Mouse (Mus musculus) v-Abl transformed pro-B cells (cell line): ENCODE measurements around the gene Map6.
"Not testable (repeated sequence)": the region's sequence is repeated elsewhere in the genome, so short reads cannot be mapped to it uniquely, and the experiment has no call there.

ENCODE experiments used
- in situ Hi-C, 2 experiments: fragments of 400-800 bp; cut with MboI; formaldehyde crosslinking; loops; one replicate each; pipeline ENCODE4 v1.15.1; 2025; ENCODE audit not compliant: unreplicated experiment in 2 of 2

Map6 gene

GRCm38 (mm10) chr7:99349782-99350720 is 82.8 kb downstream of the Map6 start:
- in situ Hi-C loops = no loop called here

DNA sequence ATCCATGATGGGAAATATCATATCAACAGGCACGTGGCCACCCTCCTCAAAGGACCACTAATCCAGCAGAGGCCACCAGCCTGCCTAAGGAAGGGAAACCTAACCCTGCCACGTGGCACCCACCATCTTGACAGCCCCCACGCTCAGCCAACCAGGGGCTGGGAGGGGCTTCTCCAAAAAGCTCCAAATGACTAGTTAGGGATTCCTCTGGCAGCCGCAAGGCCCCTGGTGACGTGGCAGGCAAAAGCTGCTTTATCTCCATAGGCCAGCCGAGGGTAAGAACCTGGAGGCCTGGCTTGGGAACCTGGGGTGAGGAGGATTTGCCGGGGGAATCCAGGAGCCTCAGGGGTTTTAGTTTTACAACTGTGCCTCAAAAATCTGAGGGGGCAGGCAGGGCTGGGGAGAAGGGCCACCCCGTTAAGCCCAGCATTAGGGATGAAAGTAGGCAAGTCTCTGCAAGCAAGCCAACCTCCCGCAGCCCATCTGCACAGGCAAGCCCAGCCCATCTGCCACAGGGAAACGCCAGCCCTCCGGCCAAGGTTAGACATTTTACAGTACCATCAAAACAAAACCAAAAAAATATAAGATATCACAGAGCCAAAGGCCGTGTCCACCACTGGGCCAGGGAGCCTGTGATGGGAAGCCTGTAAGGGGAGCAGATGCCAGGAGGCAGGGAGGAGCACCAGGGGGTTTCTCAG is 84.0 kb downstream of the Map6 start:
- in situ Hi-C loops = no loop called here

DNA sequence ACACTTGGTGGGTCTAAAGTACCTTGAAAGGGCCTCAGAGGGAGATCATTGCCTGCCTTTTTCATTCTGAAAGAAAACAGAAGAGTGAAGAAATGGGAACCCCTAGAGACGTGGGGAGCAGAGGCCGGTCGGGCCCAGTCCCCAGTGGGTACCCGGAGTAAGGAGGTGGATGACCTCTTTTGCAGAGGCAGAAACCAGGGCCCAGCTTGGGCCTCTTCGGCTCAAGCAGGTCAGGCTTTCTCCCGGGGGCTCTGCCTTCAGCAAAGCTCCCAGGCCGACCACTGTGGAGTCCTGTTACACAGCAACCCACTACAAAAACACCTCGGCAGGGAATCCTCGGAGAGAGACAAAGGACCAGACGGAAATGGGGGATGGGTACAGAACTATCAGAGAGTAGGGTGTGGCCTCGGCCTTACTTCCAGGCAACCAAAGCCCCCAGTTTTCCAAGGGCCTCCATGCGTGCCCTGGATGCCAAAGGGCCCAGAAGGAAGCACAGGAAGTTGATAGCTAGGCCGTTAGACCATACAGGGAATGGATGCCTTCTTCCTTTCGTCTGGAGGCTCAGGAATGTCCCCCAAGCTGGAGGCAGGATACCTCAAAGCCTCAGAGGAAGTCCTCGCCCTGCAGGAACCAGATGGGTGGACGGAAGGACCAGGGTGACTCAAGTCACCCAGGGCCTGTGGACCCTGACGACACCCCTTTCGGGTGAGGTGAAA is 84.7 kb downstream of the Map6 start:
- in situ Hi-C loops = no loop called here

DNA sequence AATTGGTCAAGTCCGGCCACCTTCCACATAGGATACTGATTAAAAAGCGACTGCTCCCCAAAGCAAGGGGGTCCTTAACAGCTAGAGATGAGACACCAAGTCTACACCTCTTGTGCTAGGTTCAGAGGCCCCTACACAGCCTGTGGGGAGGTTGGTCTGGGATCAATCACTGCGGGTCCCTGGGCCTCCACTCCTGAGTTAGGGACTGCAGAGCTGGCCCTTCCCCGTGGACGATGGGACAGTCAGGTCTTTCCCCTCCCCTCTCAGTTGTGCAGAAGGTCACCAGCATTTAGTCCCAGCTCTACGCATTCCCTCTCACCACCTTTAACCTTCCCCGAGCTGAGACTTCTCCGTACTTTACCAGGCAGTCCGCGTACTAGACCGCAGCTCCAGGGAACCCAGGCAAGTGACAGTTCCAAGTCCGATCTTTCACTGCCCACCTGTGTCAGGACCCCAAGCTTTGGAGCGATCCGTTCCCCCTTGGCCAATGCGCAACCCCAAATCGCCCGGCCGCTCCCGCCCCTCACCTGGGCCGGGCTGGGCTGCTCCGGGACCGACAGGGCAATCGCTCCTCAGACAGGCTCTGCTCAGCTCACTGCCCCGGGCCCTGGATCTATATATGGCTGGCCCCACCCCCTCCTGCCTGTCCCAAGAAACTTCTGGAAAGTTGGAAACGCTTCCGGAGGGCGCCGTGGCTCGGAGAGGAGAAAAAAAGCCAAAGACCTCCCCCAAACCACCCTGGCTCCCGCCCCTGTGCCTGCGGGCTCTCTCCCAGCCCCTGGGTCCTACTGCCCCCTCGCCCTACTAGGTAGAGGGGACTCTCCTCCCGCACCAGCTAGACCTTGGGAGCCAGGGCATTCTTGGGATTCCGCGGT is 85.5 kb downstream of the Map6 start, which contains the start of gene Serpinh1:
Gene Serpinh1, minus strand, starts transcription at position 714 of the 875 bp plus-strand sequence.
- in situ Hi-C loops = no loop called here

- in situ Hi-C loops = no loop called here
These were observed 88.5 kb downstream of the Map6 start for GRCm38 (mm10) chr7:99355731-99356131.

GRCm38 (mm10) chr7:99356244-99356930 is 89.1 kb downstream of the Map6 start:
- in situ Hi-C loops = no loop called here

GRCm38 (mm10) chr7:99357201-99357600 is 90.0 kb downstream of the Map6 start:
- in situ Hi-C loops = no loop called here

- in situ Hi-C loops = no loop called here
These were observed 91.1 kb downstream of the Map6 start for GRCm38 (mm10) chr7:99358371-99358770.

- in situ Hi-C loops = loop anchor here in 1 of 2 experiments (10.0 kb wide), 1 partner anchor 115 kb away; no protein-coding TSS in a partner anchor
These were observed 93.0 kb downstream of the Map6 start for GRCm38 (mm10) chr7:99360021-99360802.

DNA sequence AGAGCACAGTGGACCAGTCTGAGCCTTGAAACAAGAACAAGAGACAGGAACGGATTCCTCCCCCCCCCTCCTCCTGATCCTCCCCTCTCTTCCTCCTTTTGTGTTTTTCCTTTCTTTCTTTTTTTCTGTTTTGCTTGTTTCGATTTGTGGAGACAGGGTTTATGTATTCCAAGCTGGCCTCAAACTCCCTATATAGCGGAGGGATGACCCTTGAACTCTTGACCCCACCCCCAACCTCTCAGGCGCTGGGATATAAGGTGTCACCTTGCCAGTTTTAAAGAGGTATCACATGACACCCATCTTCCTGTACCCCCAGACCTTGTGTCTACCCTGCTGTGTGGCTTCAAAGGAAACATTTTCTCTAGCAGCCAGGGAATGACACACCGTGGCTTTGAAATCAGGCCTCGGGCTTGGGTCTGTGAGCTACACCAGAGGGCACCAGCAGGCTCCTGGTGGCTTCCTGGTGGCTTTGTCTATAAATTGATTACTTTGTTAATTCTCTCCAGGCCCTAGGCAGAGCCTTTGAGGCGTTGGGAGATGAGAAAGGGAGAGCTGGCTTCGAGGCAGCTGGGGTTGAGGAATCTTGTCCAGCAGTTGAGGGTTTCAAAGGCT is 93.7 kb downstream of the Map6 start:
- in situ Hi-C loops = loop anchor here in 1 of 2 experiments (10.0 kb wide), 1 partner anchor 116 kb away; no protein-coding TSS in a partner anchor

GRCm38 (mm10) chr7:99362137-99362536 is 94.9 kb downstream of the Map6 start:
- in situ Hi-C loops = loop anchor here in 1 of 2 experiments (10.0 kb wide), 1 partner anchor 117 kb away; no protein-coding TSS in a partner anchor

DNA sequence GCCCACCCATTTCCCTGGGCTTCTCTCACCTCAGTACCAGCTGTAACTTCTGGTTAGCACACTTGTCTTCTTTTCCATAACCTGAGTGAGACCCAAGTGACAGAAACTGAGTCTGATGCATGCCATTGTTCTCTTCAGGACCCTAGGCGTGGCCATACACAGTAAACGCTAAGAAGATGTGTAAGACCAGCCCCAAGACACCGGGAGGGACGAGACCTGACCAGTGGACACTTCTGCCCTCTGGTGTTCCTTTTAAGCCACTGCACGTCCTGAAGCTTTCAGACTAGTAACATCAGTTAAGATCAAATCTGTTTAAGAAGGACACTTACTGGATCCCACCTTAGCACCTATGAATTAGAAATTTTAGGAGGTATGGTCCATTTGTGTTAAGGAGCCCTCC is 97.8 kb downstream of the Map6 start:
- in situ Hi-C loops = loop anchor here (5.0 to 10.0 kb wide), 2 partner anchors 33 to 120 kb away; no protein-coding TSS in a partner anchor

- in situ Hi-C loops = loop anchor here (5.0 to 10.0 kb wide), 2 partner anchors 34 to 122 kb away; no protein-coding TSS in a partner anchor
These were observed 99.5 kb downstream of the Map6 start for GRCm38 (mm10) chr7:99366716-99367115.

- in situ Hi-C loops = not testable (repeated sequence)
These were observed 107.1 kb downstream of the Map6 start for GRCm38 (mm10) chr7:99374325-99374724.

DNA sequence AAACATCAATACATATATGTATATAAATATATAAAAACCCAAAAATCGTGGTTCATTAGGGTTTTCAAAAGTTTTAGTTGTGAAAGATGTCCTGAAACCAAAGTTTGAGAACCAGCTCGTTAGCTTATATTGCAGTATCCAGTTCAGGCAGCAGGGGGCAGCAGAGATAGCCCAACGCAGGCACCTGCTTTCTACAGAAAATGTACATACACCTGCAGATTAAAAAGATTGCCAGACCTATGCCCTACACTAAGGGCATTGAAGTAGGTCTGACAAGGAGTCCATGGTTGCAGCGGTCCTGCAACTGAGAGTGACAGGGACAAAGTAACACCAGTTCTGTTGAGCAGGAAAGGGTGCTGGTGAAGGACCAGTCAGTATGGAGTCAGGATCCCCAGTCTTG is 108.2 kb downstream of the Map6 start:
- in situ Hi-C loops = loop anchor here (5.0 to 25.0 kb wide), 2 partner anchors 77 to 1888 kb away; partner anchors contain the start of gene Ints4 (in 1 of the 2)

GRCm38 (mm10) chr7:99378870-99379269 is 111.6 kb downstream of the Map6 start:
- in situ Hi-C loops = loop anchor here (5.0 to 25.0 kb wide), 2 partner anchors 73 to 1892 kb away; partner anchors contain the start of gene Ints4 (in 1 of the 2)

GRCm38 (mm10) chr7:99380491-99381213 is 113.4 kb downstream of the Map6 start:
- in situ Hi-C loops = loop anchor here in 1 of 2 experiments (25.0 kb wide), 1 partner anchor 1893 kb away; the partner anchor contains the start of gene Ints4
